Mouse (Mus musculus) small intestine, adult 2 months (tissue): ENCODE results near the gene Eya3. TPM values are rescaled to one million over a fixed set of nuclear protein-coding genes. Genes with fewer than 3 reads are reported as not detected.

Experiments used
- H3K27ac ChIP-seq: fragments of 200-500 bp; 2 replicates; pipeline ENCODE4 v1.5.1; 2012; ENCODE audit warnings: low read depth, low read length, control low read depth, inconsistent platforms; ENCODE audit not compliant: insufficient read depth
- H3K27me3 ChIP-seq: fragments of 200-500 bp; 2 replicates; pipeline ENCODE4 v1.6.1; 2012; ENCODE audit warnings: mild to moderate bottlenecking, moderate library complexity, low read length, inconsistent platforms; ENCODE audit not compliant: control insufficient read depth, insufficient read depth
- H3K36me3 ChIP-seq: fragments of 200-500 bp; 2 replicates; pipeline ENCODE4 v1.6.1; 2012; ENCODE audit warnings: mild to moderate bottlenecking, low read length, control low read depth, inconsistent platforms; ENCODE audit not compliant: control insufficient read depth, insufficient read depth
- H3K4me1 ChIP-seq: fragments of 200-500 bp; 2 replicates; pipeline ENCODE4 v1.6.1; 2012; ENCODE audit warnings: low read length, inconsistent platforms, mixed read lengths; ENCODE audit not compliant: control insufficient read depth, insufficient read depth, insufficient read length
- H3K4me3 ChIP-seq: fragments of 200-500 bp; 2 replicates; pipeline ENCODE4 v1.5.1; 2012; ENCODE audit warnings: low read depth, mild to moderate bottlenecking, control low read depth, inconsistent platforms, low read length, moderate library complexity
- CTCF ChIP-seq: fragments of 200-500 bp; IDR thresholded peaks from 2 replicates; pipeline ENCODE4 v1.5.1; 2012; ENCODE audit warnings: low read depth, mild to moderate bottlenecking, control low read depth, inconsistent platforms, low read length, moderate library complexity, mixed read lengths; ENCODE audit not compliant: insufficient replicate concordance, insufficient read length; ENCODE audit errors: extremely low read depth
- POLR2A ChIP-seq: fragments of 200-500 bp; IDR thresholded peaks from 2 replicates; pipeline ENCODE4 v1.6.1; 2012; ENCODE audit warnings: low read depth, mild to moderate bottlenecking, control low read depth, inconsistent platforms, low read length, moderate library complexity
- WGBS: fragments of 180-500 bp; shearing (Covaris S2); methylation state at CpG from one replicate; pipeline ENCODE4 v1.1.7; 2018; 5-methylcytosine and 5-hydroxymethylcytosine counted together
- polyA plus RNA-seq: library from polyadenylated mRNA; depleted of rRNA; stranded (reverse); fragments of >200 nt; gene quantifications from 2 replicates; pipeline ENCODE4 v1.2.3, GENCODE M21; 2012

The Eya3 gene
- polyA plus RNA-seq, 1 experiment: 20.7 TPM

GRCm38 (mm10) chr4:132676771-132677539 lies 38.2 kb downstream of the Eya3 start:
- 70% methylated on average over 7 of the region's 7 CpGs for WGBS

GRCm38 (mm10) chr4:132689634-132690033 lies 50.8 kb downstream of the Eya3 start:
- 66% methylated on average over 2 of the region's 2 CpGs for WGBS
- H3K27ac ChIP-seq: no peak overlapping the region
- no peak overlapping the region for H3K4me3 ChIP-seq
- H3K4me1 ChIP-seq: no peaks in the 10 kb centered on the region
- peaks cover 36% of the 10 kb centered on the region for H3K36me3 ChIP-seq
- no peaks in the 10 kb centered on the region for H3K27me3 ChIP-seq
- TF ChIP-seq POLR2A: no peak
- no peak for TF ChIP-seq CTCF

More at GRCm38 (mm10) chr4:132676771-132677539, 38.2 kb downstream of the Eya3 start:
- TF ChIP-seq CTCF (peak; percentile 61; the same call in 1 of the 2 replicates), POLR2A (no peak)
- Histone ChIP-seq H3K27ac (no peak overlapping the region), H3K4me3 (no peak overlapping the region), H3K4me1 (no peaks in the 10 kb centered on the region), H3K27me3 (no peaks in the 10 kb centered on the region), H3K36me3 (peaks cover 29% of the 10 kb centered on the region)

GRCm38 (mm10) chr4:132693366-132693765 lies 54.6 kb downstream of the Eya3 start:
- 92% methylated on average over 3 of the region's 3 CpGs for WGBS
- Histone ChIP-seq H3K27me3 (no peaks in the 10 kb centered on the region), H3K4me1 (no peaks in the 10 kb centered on the region), H3K4me3 (no peak overlapping the region), H3K36me3 (peaks cover 44% of the 10 kb centered on the region), H3K27ac (no peak overlapping the region)
- TF ChIP-seq POLR2A (no peak), CTCF (no peak)

GRCm38 (mm10) chr4:132702076-132702475 lies 63.3 kb downstream of the Eya3 start:
- TF ChIP-seq CTCF (no peak), POLR2A (no peak)
- no peaks in the 10 kb centered on the region for H3K27me3 ChIP-seq
- WGBS: 97% methylated on average over 5 of the region's 5 CpGs
- peaks cover 54% of the 10 kb centered on the region for H3K36me3 ChIP-seq
- H3K27ac ChIP-seq: no peak overlapping the region
- H3K4me1 ChIP-seq: no peaks in the 10 kb centered on the region
- no peak overlapping the region for H3K4me3 ChIP-seq

- Histone ChIP-seq H3K4me3 (no peak overlapping the region), H3K36me3 (peaks cover 64% of the 10 kb centered on the region), H3K27ac (no peak overlapping the region), H3K27me3 (no peaks in the 10 kb centered on the region), H3K4me1 (no peaks in the 10 kb centered on the region)
- WGBS: 92% methylated on average over 8 of the region's 8 CpGs
- no peak for TF ChIP-seq CTCF
- TF ChIP-seq POLR2A: no peak
These were observed 68.1 kb downstream of the Eya3 start for GRCm38 (mm10) chr4:132706885-132707284.

- Histone ChIP-seq H3K27me3 (no peaks in the 10 kb centered on the region), H3K4me3 (no peak overlapping the region), H3K4me1 (no peaks in the 10 kb centered on the region), H3K27ac (no peak overlapping the region), H3K36me3 (peaks cover 53% of the 10 kb centered on the region)
- TF ChIP-seq POLR2A (no peak), CTCF (no peak)
- WGBS: 98% methylated on average over 7 of the region's 7 CpGs
These were observed 74.4 kb downstream of the Eya3 start for GRCm38 (mm10) chr4:132713181-132713580.

- Histone ChIP-seq H3K27ac (no peak overlapping the region), H3K36me3 (peaks cover 40% of the 10 kb centered on the region), H3K4me3 (no peak overlapping the region), H3K27me3 (no peaks in the 10 kb centered on the region), H3K4me1 (no peaks in the 10 kb centered on the region)
- 98% methylated on average over 1 of the region's 1 CpGs for WGBS
- TF ChIP-seq CTCF (no peak), POLR2A (no peak)
These were observed 79.5 kb downstream of the Eya3 start for GRCm38 (mm10) chr4:132718251-132718650.

GRCm38 (mm10) chr4:132728233-132728632 lies 89.4 kb downstream of the Eya3 start:
- no peaks in the 10 kb centered on the region for H3K27me3 ChIP-seq
- H3K4me3 ChIP-seq: no peak overlapping the region
- TF ChIP-seq POLR2A (no peak), CTCF (no peak)
- H3K27ac ChIP-seq: no peak overlapping the region
- WGBS: 60% methylated on average over 8 of the region's 8 CpGs
- H3K4me1 ChIP-seq: peaks cover 3% of the 10 kb centered on the region; the same call in 1 of the 2 replicates
- no peaks in the 10 kb centered on the region; the same call in none of the 2 replicates for H3K36me3 ChIP-seq
